Mouse (Mus musculus): ENCODE measurements at regions not wholly inside any gene's neighbourhood (a gene's known extent, or its start where the extent isn't known, plus 50 kb on each side); places are given as distances from the start of the nearest gene placed in this dataset.

DNA sequence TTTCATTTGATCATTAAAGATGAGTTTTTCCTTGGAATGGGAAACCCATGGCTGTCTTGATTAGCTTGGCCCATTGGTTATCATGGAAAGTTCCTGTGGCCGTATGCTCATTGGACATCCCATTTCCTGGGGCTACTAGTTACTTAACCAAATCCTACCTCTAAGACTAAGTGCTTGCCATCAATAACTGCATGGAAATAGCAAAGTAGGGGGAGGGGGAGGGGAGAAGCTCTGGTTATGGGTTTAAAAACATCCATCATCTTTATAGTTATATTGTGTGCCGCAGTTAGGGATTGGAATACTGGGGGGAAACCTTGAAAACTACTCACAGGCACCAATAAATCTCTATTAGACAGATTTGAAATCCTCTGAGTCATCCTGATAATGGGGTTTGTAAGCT is 168.4 kb downstream of the Pdgfra start:
- H3K36me3 ChIP-seq (ENCODE audit: control insufficient read depth, insufficient read depth, low read length) = no peaks in the 10 kb centered on the region
- H3K4me2 ChIP-seq (ENCODE audit: low read depth, low read length) = no peak overlapping the region
- no peak overlapping the region for H3K27ac ChIP-seq (ENCODE audit: low read length)
- no peaks in the 10 kb centered on the region; the same call in 1 of the 2 replicates for H3K9me3 ChIP-seq (ENCODE audit: control insufficient read depth, low read length)
- H3K27me3 ChIP-seq (replicated peaks; ENCODE audit: control insufficient read depth, insufficient read depth, low read length) = no peaks in the 10 kb centered on the region
- no peak overlapping the region for H3K4me3 ChIP-seq (ENCODE audit: low read length)
- no peaks in the 10 kb centered on the region for H3K4me1 ChIP-seq (ENCODE audit: control insufficient read depth, insufficient read depth, low read length)
- ATAC-seq = no peak
- WGBS = 74% methylated on average over 2 of the region's 2 CpGs
- no peak overlapping the region for H3K9ac ChIP-seq (ENCODE audit: low read depth, low read length)

DNA sequence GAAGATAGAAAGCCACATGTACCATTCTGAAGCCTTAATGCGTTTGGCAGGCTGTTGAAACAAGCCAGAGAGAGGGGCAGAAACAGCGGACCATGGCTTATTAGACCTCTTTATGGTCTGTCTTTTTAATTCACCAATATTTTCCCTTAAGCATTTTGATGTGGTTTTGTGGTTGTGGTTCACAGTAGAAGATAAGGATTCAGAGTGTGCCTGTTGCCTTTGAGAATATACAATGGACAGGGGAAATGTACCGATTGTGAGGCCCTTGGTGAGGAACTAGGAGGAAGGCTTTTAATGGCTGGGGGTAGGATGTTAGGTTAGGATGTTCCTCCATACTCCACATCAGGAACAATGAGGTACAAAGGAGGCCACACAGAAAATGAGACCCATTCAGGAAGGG is 182.0 kb downstream of the Pdgfra start:
- Histone ChIP-seq H3K36me3 (ENCODE audit: control insufficient read depth, insufficient read depth, low read length) (no peaks in the 10 kb centered on the region), H3K4me3 (ENCODE audit: low read length) (no peak overlapping the region), H3K4me1 (ENCODE audit: control insufficient read depth, insufficient read depth, low read length) (no peaks in the 10 kb centered on the region), H3K27ac (ENCODE audit: low read length) (no peak overlapping the region), H3K4me2 (ENCODE audit: low read depth, low read length) (no peak overlapping the region), H3K9me3 (ENCODE audit: control insufficient read depth, low read length) (no peaks in the 10 kb centered on the region), H3K27me3 (replicated peaks; ENCODE audit: control insufficient read depth, insufficient read depth, low read length) (no peaks in the 10 kb centered on the region), H3K9ac (ENCODE audit: low read depth, low read length) (no peak overlapping the region)
- 95% methylated on average over 3 of the region's 3 CpGs for WGBS
- ATAC-seq = no peak

DNA sequence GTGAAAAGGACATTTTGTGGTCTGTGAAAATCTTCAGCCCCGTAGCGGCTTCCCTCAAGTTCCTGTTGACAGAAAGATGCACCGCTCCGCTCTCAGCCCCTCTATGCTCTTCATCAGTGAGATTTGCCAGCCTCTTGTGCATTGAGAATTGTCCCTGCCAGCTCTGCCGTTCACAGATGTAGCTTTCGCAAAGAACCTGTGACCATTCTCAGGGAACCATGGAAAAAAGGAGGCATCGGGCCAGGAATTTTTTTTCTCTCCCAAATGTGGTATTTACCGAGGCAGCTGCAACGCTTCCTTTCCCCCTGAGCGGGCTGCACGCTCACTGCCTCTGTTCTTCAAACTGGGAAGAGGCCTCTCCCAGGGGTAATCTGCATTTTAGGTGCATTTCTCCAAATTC is 184.4 kb downstream of the Pdgfra start:
- H3K36me3 ChIP-seq (ENCODE audit: control insufficient read depth, insufficient read depth, low read length) = no peaks in the 10 kb centered on the region
- no peak for ATAC-seq
- H3K27ac ChIP-seq (ENCODE audit: low read length) = no peak overlapping the region
- no peaks in the 10 kb centered on the region for H3K4me1 ChIP-seq (ENCODE audit: control insufficient read depth, insufficient read depth, low read length)
- WGBS = 68% methylated on average over 11 of the region's 11 CpGs
- H3K4me3 ChIP-seq (ENCODE audit: low read length) = no peak overlapping the region
- no peaks in the 10 kb centered on the region for H3K27me3 ChIP-seq (replicated peaks; ENCODE audit: control insufficient read depth, insufficient read depth, low read length)
- H3K9me3 ChIP-seq (ENCODE audit: control insufficient read depth, low read length) = no peaks in the 10 kb centered on the region
- H3K9ac ChIP-seq (ENCODE audit: low read depth, low read length) = no peak overlapping the region
- H3K4me2 ChIP-seq (ENCODE audit: low read depth, low read length) = no peak overlapping the region

DNA sequence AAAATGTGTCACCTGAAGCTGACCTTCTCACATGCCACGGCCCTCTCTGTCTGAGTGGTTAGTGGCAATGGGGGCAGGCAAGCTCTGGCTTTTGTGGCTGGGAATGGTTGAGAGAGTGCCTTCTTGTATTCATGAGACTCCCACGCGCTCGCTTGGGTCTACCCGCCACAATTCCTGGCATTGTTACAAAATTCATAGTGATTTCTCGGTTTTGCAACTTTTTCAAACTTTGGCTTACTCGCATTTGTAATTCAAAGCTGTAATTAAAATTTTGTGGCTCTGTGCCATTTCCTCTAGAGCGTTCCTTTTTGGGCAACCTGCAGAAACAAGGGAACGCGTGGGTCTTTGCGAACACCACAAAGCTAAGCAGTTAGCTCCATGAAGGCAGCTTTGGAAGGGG is 186.3 kb downstream of the Pdgfra start:
- WGBS = 91% methylated on average over 11 of the region's 11 CpGs
- Histone ChIP-seq H3K36me3 (ENCODE audit: control insufficient read depth, insufficient read depth, low read length) (no peaks in the 10 kb centered on the region), H3K9me3 (ENCODE audit: control insufficient read depth, low read length) (no peaks in the 10 kb centered on the region), H3K4me2 (ENCODE audit: low read depth, low read length) (no peak overlapping the region), H3K4me1 (ENCODE audit: control insufficient read depth, insufficient read depth, low read length) (no peaks in the 10 kb centered on the region), H3K27me3 (replicated peaks; ENCODE audit: control insufficient read depth, insufficient read depth, low read length) (no peaks in the 10 kb centered on the region), H3K9ac (ENCODE audit: low read depth, low read length) (no peak overlapping the region), H3K27ac (ENCODE audit: low read length) (no peak overlapping the region), H3K4me3 (ENCODE audit: low read length) (no peak overlapping the region)
- ATAC-seq = no peak

DNA sequence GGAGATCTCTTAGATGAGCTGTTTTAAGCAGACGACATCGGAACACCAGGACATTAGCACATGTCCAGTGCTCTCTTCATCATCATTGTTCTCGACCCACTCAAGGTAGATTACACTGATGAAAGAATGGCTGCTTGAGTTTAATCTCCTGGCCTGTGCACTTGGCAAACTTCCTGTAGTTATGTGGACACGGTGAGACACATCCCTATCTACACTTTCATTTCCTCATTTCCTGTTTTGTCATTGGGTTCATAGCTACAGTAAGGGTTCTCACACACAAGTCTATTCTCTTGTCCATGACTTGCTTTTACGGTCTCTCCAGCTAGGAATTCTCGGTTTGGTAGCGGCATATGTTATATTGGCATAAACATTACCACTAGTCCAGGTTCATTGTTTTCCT is 190.5 kb downstream of the Pdgfra start:
- no peak overlapping the region for H3K4me2 ChIP-seq (ENCODE audit: low read depth, low read length)
- ATAC-seq = no peak
- H3K36me3 ChIP-seq (ENCODE audit: control insufficient read depth, insufficient read depth, low read length) = no peaks in the 10 kb centered on the region
- no peaks in the 10 kb centered on the region for H3K9me3 ChIP-seq (ENCODE audit: control insufficient read depth, low read length)
- H3K4me3 ChIP-seq (ENCODE audit: low read length) = no peak overlapping the region
- H3K27ac ChIP-seq (ENCODE audit: low read length) = no peak overlapping the region
- H3K27me3 ChIP-seq (replicated peaks; ENCODE audit: control insufficient read depth, insufficient read depth, low read length) = no peaks in the 10 kb centered on the region
- no peak overlapping the region for H3K9ac ChIP-seq (ENCODE audit: low read depth, low read length)
- 84% methylated on average over 7 of the region's 7 CpGs for WGBS
- H3K4me1 ChIP-seq (ENCODE audit: control insufficient read depth, insufficient read depth, low read length) = no peaks in the 10 kb centered on the region

DNA sequence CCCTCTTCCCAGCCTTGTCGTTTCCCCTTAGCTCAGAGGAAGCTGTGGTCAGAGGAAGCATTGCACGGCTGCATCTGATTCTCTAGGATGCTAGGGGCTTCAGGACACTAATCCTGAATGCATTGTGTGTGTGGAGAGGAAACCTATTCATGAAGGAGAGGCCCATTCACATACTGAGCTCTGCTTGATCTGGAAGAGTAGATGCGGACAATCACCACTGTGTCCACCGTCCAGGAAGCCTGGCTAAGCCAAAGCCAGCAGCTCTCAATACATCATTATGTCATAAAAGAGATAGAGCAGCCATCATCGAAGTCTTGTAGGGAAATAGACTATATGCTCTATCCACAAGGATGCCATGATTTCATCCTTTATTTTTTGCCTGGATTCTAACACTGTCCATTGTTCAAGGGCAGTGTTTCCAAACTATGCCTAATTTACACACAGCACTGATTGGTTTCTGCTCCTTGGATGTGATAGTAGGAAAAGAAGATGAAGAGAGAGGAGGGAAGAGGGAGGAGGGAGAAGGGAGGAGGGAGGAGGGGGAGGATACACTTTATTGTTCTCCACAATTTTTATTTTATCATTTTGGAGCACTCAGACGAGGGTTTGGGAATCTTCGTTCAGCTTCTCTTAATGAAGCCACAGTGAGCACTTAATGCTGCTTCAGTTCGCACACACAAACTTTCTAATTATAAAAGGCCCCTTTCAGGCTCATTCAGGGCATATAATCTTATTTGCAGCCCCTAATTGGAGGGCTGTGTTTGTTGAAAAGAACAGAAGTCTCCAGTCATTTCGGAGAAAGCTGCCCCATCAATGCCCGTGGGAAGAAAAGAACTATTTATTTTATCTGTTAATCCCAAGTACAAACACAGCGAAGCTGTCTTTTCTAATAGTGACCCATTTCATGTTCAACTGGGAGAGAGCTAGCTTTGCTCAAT is 195.0 kb downstream of the Pdgfra start:
- 47% methylated on average over 11 of the region's 11 CpGs for WGBS

DNA sequence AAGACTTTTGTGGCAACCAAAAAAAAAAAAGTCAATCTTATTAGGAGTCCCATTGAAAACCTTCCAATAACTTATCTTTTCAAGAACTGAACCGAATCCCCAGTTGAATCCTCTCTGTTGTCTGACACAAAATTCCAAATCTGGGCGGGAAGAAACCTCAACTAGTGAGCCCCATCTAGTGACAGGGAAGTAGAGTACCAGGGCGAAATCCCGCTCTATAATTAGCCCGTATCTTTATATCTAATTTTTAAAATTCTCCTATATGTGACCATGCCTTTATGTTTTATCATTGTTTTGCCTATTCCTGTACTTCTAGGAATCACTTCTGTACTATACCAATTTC is 195.7 kb downstream of the Pdgfra start:
- no peak overlapping the region for H3K4me2 ChIP-seq (ENCODE audit: low read depth, low read length)
- H3K27ac ChIP-seq (ENCODE audit: low read length) = no peak overlapping the region
- no peak overlapping the region for H3K9ac ChIP-seq (ENCODE audit: low read depth, low read length)
- no peak for ATAC-seq
- H3K4me3 ChIP-seq (ENCODE audit: low read length) = no peak overlapping the region
- H3K9me3 ChIP-seq (ENCODE audit: control insufficient read depth, low read length) = no peaks in the 10 kb centered on the region
- H3K36me3 ChIP-seq (ENCODE audit: control insufficient read depth, insufficient read depth, low read length) = no peaks in the 10 kb centered on the region
- WGBS = 62% methylated on average over 5 of the region's 5 CpGs
- no peaks in the 10 kb centered on the region for H3K4me1 ChIP-seq (ENCODE audit: control insufficient read depth, insufficient read depth, low read length)
- H3K27me3 ChIP-seq (replicated peaks; ENCODE audit: control insufficient read depth, insufficient read depth, low read length) = no peaks in the 10 kb centered on the region

More for the DNA sequence above, 195.0 kb downstream of the Pdgfra start:
- Histone ChIP-seq H3K4me3 (ENCODE audit: low read length) (no peak overlapping the region), H3K9ac (ENCODE audit: low read depth, low read length) (no peak overlapping the region), H3K27me3 (replicated peaks; ENCODE audit: control insufficient read depth, insufficient read depth, low read length) (no peaks in the 10 kb centered on the region), H3K4me1 (ENCODE audit: control insufficient read depth, insufficient read depth, low read length) (no peaks in the 10 kb centered on the region), H3K36me3 (ENCODE audit: control insufficient read depth, insufficient read depth, low read length) (no peaks in the 10 kb centered on the region), H3K4me2 (ENCODE audit: low read depth, low read length) (no peak overlapping the region), H3K27ac (ENCODE audit: low read length) (no peak overlapping the region), H3K9me3 (ENCODE audit: control insufficient read depth, low read length) (no peaks in the 10 kb centered on the region)
- ATAC-seq = no peak

DNA sequence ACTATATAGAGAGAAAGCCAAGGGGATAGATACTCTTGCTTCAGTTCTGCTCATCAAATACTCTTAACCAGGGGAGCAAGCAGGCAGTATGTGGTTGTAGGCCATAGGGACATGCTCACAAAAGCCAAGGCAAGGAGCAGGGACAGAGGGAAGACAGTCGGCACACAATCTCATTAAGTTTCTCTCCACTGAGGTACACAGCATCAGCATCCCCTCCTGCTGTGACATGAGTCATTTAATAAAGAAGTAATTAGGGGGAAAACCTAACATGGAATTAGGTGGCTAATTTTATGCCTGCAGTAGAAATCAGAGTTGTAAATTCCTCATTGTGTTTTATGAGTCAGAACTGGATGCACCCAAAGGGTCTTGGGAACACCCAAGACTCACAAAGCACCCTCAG is 203.2 kb downstream of the Pdgfra start:
- H3K27me3 ChIP-seq (replicated peaks; ENCODE audit: control insufficient read depth, insufficient read depth, low read length) = no peaks in the 10 kb centered on the region
- no peaks in the 10 kb centered on the region for H3K9me3 ChIP-seq (ENCODE audit: control insufficient read depth, low read length)
- H3K9ac ChIP-seq (ENCODE audit: low read depth, low read length) = no peak overlapping the region
- no peak overlapping the region for H3K4me2 ChIP-seq (ENCODE audit: low read depth, low read length)
- 77% methylated on average over 1 of the region's 1 CpGs for WGBS
- H3K27ac ChIP-seq (ENCODE audit: low read length) = no peak overlapping the region
- no peaks in the 10 kb centered on the region for H3K4me1 ChIP-seq (ENCODE audit: control insufficient read depth, insufficient read depth, low read length)
- no peaks in the 10 kb centered on the region for H3K36me3 ChIP-seq (ENCODE audit: control insufficient read depth, insufficient read depth, low read length)
- H3K4me3 ChIP-seq (ENCODE audit: low read length) = no peak overlapping the region
- ATAC-seq = no peak

DNA sequence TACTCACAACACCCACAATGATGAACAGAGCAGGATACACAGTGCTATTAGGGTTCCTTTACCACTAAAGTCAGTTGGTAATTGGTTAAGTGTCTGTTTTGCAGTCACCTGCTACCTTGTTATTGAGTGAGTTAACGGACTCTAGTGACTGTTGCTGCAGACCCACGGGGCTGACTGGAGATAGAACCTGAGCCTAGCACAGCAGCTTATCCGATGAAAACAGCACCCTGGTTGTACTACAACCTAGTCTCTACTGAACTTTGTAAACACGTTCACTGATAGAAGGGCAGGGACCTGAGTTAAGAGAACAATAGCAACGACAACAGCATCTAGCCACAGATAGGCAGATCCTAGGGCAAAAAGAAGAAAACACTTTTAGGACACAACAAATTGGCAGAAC is 206.8 kb downstream of the Pdgfra start:
- Histone ChIP-seq H3K4me1 (ENCODE audit: control insufficient read depth, insufficient read depth, low read length) (no peaks in the 10 kb centered on the region), H3K4me3 (ENCODE audit: low read length) (no peak overlapping the region), H3K4me2 (ENCODE audit: low read depth, low read length) (no peak overlapping the region), H3K9me3 (ENCODE audit: control insufficient read depth, low read length) (no peaks in the 10 kb centered on the region), H3K9ac (ENCODE audit: low read depth, low read length) (no peak overlapping the region), H3K27ac (ENCODE audit: low read length) (no peak overlapping the region), H3K36me3 (ENCODE audit: control insufficient read depth, insufficient read depth, low read length) (no peaks in the 10 kb centered on the region), H3K27me3 (replicated peaks; ENCODE audit: control insufficient read depth, insufficient read depth, low read length) (no peaks in the 10 kb centered on the region)
- ATAC-seq = no peak
- 65% methylated on average over 5 of the region's 5 CpGs for WGBS

DNA sequence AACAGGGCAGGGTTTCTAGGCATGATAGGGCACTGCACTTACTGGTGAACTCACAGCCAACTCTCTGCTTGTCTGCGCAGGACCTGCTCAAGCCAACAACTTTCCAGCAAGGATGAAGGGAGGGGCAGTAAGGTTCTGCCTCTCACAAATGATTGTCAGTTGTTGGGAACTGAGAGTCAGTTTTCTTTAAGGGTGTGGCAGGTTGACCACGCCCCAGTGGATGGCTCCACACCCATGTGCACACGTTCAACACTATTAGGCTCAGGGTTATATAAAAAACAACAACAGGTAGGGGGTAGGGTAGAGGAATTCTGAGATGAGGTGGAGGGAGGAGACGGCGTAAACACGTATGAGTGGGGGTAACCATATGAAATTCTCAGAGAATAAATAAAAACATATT is 210.9 kb upstream of the Kit start:
- Histone ChIP-seq H3K4me1 (ENCODE audit: control insufficient read depth, insufficient read depth, low read length) (no peaks in the 10 kb centered on the region), H3K27ac (ENCODE audit: low read length) (no peak overlapping the region), H3K27me3 (replicated peaks; ENCODE audit: control insufficient read depth, insufficient read depth, low read length) (no peaks in the 10 kb centered on the region), H3K9ac (ENCODE audit: low read depth, low read length) (no peak overlapping the region), H3K4me2 (ENCODE audit: low read depth, low read length) (no peak overlapping the region), H3K9me3 (ENCODE audit: control insufficient read depth, low read length) (no peaks in the 10 kb centered on the region), H3K4me3 (ENCODE audit: low read length) (no peak overlapping the region), H3K36me3 (ENCODE audit: control insufficient read depth, insufficient read depth, low read length) (no peaks in the 10 kb centered on the region)
- WGBS = 81% methylated on average over 6 of the region's 6 CpGs
- no peak for ATAC-seq

Data from intestine, embryonic 16.5 days (tissue).